Mouse (Mus musculus) kidney, adult 11 months (tissue): ENCODE results near the gene Gm6904.
"Not testable (repeated sequence)": the region's sequence is repeated elsewhere in the genome, so short reads cannot be mapped to it uniquely, and the experiment has no call there.

Source experiments
- DNase-seq: peaks from one replicate; pipeline ENCODE4 v3.0.0; 2022

Gm6904 gene

DNA sequence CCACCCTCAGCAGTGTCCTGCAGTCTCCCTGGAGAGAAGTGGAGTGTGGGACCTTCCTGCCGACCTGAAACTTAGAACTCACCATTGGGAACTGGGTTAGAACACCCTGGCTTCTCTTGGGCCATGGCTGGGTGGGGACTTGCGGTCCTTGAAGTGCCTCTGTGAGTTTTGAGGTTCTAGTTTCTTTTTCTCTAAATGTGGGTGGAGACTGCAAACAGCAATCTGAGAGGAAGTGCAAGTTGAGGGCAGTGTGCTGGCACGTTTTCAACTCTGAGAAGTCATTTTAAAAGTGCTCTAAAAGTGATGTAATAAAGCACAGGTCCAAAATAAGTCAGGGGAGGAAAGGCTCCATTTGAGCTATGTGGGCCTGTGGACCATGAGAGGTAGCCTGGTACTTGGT is at the start of gene Gm6904:
Gene Gm6904 (minus strand): TSS at position 161 of the 400 bp plus-strand sequence.
- peak; percentile 7 for DNase-seq

DNA sequence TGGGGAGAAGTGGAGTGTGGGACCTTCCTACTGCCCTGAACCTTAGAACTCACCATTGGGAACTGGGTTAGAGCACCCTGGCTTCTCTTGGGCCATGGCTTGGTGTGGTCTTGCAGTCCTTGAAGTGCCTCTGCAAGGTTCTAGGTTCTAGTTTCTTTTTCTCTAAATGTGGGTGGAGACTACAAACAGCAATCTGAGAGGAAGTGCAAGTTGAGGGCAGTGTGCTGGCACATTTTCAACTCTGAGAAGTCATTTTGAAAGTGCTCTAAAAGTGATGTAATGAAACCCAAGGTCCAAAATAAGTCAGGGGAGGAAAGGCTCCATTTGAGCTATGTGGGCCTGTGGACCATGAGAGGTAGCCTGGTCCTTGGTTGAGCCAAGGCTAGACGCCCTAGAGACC is 37.4 kb upstream of the Gm6904 start, which contains the start of gene Phf11a:
Gene Phf11a (minus strand): TSS at position 132 of the 400 bp plus-strand sequence.
- peak; percentile 2 for DNase-seq

DNA sequence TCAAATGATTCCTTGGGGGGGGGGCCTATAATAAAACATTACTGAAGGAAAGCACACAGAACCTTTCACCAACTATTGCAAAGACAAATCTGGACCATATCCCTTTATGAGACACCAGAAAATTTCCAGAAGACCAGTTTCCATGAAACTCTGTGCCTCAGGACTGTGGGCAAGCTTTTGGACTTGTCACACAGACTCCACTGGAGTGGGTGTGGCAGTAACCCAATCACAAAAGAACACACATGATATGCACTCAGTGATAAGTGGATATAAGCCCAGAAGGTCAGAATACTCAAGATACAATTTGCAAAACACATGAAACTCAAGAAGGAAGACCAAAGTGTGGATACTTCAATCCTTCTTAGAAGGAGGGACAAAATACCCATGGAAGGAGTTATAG is 31.8 kb upstream of the Gm6904 start:
- not testable (repeated sequence) for DNase-seq

DNA sequence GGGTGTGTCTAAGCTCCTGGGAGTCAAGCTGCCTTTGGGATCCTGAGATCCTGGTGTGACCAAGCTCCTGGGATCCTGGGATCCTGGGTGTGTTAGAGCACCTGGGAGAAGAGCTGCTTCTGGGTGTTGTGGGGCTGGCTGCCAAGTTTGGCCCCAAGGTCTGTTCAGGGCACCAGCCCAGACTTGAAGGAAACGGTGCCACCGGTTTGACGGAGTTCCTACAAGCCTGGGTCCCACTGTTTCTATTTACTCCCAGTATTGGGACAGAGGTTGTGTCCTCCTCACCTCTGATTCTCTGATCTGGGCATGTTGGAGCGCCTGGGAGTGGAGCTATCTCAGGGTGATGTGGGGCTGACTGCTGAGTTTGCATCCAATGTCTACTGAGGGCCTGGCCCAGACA is 14.9 kb upstream of the Gm6904 start:
- DNase-seq: not testable (repeated sequence)

DNA sequence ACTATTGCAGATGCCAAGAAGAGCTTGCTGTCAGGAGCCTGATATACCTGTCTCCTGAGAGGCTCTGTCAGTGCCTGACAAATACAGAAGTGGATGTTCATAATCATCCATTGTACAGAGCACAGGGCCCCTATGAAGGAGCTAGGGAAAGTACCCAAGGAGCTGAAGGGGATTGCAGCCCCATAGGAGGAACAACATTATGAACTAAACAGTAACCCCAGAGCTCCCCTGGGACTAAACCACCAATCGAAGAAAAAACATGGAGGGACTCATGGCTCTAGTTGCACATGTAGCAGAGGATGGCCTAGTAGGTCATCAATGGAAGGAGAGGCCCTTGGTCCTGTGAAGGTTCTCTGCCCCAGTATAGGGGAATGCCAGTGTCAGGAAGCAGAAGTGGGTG is 4.2 kb downstream of the Gm6904 start:
- not testable (repeated sequence) for DNase-seq

DNA sequence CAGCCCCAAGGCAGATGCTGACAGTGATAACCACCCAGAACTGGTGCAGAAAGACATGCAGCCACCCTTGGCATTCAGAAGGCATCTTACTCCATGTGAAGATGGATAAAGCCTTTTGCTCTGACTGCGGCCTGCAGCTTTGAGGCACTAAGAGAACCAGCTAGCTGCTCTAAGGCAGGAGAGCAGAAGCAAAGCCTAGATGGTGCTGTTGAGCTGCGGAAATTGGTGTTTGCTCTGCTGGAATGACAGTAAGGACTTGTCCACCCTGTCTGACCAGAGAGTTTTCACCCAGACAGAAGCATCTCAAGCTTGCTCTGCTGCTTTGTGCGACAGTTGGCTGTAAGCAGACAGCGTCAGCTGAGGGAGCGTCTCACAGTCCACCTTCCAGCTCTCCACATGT is 9.7 kb downstream of the Gm6904 start:
- not testable (repeated sequence) for DNase-seq

DNA sequence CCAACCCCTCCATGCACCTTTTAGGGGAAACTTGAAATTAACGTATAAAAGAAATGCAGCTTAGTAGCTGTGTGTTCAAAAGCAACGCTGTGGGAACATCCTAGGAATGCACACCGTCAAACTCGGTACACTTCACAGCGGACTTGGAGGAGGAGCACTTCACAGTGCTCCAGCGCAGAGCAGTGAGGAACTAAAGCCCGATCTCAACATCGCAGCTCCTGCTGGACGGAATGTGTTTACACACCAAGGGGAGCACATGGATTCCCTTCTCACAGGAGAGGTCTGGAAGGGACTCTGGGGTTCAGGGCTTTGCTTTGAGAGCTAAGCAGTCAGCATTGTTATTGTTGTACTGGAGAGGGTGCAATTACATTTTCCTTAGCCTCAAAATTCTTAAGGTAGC is 26.4 kb downstream of the Gm6904 start:
- DNase-seq: no peak

DNA sequence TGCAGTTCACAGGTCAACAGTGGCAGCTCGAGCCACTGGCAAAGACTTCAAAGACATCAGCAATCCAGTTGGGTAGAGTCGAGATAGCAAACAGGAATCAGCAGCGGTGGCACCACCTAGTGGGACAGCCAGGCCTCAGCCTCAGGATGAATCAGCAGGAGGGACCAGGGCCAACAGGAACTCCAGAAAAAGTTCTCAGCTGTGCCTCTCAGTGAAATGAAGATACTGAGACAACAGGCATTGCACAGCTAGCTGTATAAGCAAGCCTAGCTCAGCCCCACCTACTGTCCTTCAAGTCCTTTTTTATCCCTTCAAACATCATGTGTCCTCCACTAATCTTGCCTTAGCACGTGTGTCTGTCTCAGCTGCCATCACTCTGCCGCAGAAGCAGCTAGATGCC is 28.0 kb downstream of the Gm6904 start:
- DNase-seq: no peak

DNA sequence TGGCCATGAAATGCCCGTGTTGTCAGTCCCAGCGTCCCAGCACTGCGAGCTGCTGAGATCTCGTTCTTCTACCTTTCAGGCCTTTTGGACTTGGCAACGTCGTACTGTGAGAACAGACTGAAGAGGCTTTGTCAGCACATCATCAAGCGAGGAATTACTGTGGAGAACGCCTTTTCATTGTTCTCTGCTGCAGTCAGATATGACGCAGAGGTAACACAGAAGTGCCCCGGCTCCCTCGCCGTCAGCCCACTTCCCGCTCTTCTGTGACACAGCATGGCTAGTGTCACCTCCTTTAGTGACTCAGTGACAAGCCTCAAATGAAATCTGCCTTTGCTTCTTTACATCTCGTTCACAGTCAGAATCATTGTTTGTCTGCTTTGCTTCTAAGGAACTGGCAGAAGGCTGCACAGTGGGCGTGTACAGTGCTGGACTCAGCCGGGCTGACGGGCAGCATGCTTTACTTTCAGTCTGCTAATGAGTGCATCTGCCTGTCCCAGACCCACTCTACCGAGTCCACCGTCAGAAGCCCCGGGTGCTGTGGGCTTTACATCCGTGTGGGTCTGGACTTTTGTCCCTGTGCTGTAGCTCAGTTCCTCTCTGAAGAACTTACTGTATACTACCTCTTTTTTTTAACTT is 29.6 kb downstream of the Gm6904 start:
- no peak for DNase-seq

DNA sequence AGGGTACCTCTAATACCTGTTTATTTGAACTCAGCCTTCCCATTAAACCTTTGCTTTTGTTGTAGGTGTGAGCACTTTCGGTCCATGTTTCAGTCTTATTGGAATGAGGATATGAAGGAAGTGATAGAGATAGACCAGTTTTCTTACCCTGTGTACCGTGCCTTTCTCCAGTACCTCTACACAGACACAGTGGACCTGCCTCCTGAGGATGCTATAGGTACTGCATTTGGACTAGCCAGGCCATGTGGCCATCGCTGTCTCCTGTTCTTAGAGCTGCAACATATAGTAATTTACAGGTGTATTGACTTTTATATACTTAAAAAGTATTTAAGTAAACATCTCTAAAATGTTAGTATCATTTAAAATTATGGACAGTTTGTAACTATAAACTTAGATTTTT is 30.2 kb downstream of the Gm6904 start:
- no peak for DNase-seq

DNA sequence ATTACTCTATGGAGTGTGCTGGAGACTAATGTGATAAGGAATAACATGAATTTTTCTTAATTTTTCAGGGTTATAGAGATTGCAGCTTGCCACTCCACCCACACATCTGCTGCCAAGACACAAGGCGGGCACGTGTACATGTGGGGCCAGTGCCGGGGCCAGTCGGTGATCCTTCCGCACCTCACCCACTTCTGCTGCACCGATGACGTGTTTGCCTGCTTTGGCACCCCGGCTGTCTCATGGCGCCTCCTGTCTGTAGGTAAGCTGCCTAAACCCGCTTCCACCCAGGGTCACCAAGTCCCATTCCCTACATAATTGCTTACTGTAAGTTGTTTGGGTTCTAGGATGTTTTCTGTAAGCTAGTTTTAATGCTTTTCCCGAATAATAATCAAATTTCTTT is 33.8 kb downstream of the Gm6904 start:
- no peak for DNase-seq

DNA sequence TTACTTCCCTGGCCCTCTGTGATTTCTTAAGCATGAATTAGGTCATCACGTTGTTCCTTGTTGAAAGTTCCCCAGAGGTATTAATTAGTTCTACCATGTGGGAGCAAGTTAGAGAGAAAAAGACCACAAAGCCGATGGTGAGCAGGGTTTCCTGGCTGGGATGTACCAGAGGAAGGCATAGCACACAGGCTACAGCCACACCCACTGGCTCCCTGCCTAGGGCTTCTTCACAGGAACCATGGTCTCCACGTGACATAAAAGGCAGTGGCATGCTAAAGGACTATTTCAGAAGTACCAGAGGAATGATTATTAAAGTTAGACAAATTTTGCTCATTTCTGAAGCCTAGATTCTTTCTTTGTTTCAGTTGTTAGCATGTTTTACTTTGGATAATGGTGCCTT is 40.8 kb downstream of the Gm6904 start:
- no peak for DNase-seq

DNA sequence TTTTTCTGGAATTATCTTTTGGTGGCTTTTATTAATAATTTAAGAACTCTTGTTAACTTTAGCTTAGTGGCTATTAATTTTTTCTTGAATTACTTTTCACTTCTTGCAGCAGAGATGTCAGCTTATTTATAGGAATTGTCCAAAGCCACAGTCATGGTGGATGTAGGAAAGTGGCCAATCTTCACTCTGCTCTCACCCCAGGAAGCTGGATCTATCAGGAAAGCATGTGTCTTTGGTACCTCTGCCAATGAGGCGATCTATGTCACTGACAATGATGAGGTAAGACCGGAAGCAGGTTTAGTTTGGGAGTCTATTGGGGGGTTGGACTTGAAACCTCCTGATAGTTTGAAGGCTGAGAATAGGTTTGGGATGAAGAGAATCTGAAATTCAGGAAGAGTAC is 50.2 kb downstream of the Gm6904 start:
- DNase-seq: no peak

DNA sequence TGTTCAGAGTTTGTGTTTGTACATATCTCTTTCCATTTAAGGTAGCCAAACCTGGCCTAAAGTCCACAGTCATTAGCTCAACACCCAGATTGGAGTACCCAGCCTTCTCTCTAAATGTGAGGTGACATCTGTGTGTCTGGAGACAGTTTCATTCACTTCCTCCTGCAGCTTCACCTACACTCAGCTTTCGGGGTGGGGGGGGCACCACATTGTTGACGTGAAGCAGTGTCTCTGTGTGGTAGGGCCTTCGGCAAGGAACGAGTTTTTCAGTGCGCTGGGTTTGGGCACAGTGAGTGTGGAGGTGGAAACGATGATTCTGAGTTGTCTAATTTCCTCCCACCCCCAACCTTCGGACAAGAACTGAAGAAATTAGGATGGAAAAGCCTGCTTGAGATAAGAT is 51.0 kb downstream of the Gm6904 start:
- DNase-seq: no peak

DNA sequence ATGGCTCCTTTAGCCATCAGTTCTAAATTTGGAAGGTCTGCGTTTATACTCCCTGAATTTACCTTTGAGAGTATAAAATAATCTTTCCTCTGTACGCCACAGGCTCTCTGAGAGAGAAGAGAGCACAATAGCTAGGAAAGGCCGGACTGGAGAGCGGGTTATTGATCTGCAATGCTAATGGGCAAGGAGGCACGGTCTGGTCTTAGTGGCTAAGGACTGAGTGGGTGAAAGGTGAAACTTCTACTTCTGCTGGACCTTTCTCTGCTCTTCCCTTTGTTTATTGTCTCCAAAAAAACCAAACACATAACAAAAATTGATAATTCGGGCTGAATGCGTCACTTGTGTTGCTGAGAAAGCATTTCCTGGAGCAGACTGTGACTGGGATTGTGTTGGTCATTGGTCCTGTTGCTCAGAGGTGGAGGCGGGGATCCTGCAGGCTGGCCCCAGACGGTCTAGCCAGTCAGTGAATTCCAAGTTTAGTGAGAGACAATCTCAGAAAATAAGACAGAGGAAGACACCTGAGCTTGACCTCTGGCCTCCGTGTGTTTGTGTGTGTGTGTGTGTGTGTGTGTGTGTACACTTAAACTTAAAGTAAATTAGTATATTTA is 53.9 kb downstream of the Gm6904 start:
- DNase-seq: no peak

DNA sequence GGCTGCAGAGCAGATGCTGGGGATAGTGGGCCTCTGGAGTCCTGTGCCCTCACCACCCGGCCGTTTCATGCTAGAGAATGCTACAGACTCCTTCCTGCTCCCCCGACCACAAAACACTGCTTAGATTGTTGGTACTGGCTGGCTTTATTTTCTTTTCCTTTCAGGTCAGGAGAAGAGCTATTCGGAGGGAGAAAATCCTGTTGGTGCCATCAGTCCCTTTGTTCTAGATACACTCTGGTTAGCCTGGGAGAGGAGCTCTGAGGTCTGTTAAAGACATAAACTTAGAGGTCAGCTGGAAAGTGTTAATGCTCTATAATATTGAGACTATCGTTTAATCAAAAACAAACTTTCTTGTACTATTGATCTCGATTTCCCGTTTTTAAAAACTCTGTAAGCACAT is 54.6 kb downstream of the Gm6904 start:
- no peak for DNase-seq

DNA sequence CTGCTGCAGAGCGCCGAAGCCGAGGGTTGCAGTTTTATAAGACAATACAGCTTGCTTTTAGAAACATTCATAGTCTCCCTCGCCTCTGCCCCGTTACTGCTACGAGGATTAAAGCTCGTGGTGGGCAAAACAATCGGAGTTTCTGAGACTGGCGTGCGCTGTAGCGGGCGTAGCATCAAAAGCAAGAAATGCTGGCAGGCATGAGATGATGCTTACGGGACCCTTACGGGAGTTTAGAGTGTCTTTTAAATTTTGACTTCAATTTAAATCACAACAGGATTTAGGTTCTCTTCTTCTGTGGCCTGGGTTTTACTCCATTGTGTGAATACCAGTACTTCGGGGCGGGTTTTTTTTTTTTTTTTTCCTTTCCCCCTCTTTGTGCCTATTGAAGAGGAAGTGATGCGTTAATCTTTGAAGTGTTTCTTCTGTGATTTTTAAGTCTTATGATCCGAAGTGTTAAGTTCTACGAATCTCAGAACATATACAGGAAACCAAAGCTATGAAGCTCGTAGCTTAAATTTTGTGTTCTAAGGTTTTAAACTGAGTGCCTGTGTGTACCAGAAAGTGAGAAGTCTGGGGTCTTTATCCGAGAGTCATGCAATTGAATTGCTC is 58.3 kb downstream of the Gm6904 start:
- DNase-seq: no peak

DNA sequence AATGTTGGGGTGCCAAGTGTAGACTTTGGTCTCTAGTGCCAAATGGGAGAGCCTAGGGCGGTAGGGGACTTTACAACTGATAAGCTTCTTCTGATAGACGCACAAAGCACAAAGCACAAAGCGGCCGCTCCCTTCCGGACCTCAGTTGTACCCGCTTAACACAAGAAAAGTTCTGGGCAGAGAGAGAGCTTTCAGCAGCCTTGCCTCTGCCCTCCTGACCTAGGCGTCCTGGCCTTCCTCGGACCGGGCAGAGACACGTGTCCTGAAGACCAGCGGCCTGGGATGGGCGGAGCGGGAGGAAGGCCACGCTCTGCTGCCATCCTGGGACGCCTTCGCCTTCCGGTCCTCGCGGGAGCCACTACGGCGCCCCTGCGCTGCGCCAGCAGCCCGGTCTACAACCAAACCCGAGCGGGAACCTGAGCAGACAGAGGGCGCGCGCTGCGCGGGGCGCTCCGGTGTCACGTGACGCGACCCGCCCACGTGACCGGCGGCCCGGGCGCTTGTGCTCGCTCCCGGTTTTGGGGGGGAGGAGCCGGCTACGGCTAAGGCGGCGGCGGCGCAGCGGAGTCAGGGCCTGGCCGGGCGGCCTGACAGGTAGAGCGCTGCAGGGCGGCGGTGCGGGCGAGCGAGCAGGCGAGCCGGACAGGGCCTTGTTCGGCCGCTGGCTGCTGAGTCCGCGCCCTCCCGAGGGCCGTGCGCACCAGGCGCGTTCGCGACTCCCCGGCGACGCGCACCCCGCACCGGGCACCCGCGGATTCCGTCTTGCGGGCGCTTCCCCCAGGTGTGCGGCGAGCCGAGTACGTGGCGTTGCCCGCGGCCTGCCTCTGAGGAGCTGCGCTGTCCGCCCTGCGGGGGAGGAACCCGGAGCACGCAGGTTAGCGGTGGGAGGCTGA is 59.1 kb downstream of the Gm6904 start, which contains the start of gene Rcbtb1:
Gene Rcbtb1 (plus strand): TSS at position 499 of the 893 bp plus-strand sequence.
- peak; percentile 96 for DNase-seq
